Mouse (Mus musculus) small intestine, adult 2 months (tissue): Measurements from ENCODE around the gene Ssna1.

ENCODE experiments used
- CTCF ChIP-seq: fragments of 200-500 bp; IDR thresholded peaks from 2 replicates; pipeline ENCODE4 v1.5.1; 2012; ENCODE audit warnings: low read depth, mild to moderate bottlenecking, control low read depth, inconsistent platforms, low read length, moderate library complexity, mixed read lengths; ENCODE audit not compliant: insufficient replicate concordance, insufficient read length; ENCODE audit errors: extremely low read depth
- POLR2A ChIP-seq: fragments of 200-500 bp; IDR thresholded peaks from 2 replicates; pipeline ENCODE4 v1.6.1; 2012; ENCODE audit warnings: low read depth, mild to moderate bottlenecking, control low read depth, inconsistent platforms, low read length, moderate library complexity

- TF ChIP-seq CTCF: no peak
- TF ChIP-seq POLR2A: no peak
These were observed 5.0 kb downstream of the Ssna1 start for GRCm38 (mm10) chr2:25267241-25267640.
